Mouse (Mus musculus) 416B (cell line): ENCODE measurements around the gene Mettl16.
A peak's percentile ranks its signal among the peaks of the same experiment; 100 is the strongest.

Experiments
- DNase-seq: peaks from one replicate; pipeline ENCODE4 v3.0.0; 2011; ENCODE audit warnings: low read depth

Mettl16 gene

GRCm38 (mm10) chr11:74831606-74832451 lies 61.2 kb downstream of the Mettl16 start:
- peak; percentile 99 for DNase-seq

DNA sequence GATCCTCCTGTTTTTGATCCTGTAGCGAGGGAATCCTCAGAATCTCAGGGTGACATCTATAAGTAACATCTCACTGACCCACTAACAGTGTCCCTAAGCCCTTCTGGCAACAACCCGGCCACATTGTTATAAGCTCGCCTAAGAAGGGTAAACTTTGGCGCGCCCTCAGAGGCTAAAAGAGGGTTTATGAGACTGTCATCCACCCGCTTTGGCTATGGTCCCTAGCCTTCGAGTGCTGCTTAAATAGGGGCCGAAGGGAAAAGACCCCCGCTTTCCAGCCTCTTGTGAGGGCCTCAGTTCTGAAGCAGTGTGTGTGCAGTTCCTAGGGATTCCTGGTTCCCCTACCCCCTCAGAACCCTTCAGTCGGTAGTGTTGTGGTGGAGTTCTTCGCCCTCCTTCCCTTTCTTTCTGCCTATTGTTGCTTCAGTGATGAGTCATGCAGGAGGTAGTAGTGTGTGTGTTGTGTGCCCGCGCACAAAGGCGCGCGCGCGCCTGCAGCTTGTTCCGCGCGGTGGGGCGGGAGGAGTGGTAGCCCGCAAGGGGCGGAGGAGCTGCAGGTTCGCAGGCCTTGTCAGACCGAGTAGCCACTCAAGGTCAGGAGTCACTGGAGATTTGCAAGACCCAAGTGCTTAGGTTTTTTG lies 62.0 kb downstream of the Mettl16 start:
- DNase-seq = peak; percentile 95

- peak; percentile 48 for DNase-seq
Measured at GRCm38 (mm10) chr11:74833536-74834358, 63.1 kb downstream of the Mettl16 start.

DNA sequence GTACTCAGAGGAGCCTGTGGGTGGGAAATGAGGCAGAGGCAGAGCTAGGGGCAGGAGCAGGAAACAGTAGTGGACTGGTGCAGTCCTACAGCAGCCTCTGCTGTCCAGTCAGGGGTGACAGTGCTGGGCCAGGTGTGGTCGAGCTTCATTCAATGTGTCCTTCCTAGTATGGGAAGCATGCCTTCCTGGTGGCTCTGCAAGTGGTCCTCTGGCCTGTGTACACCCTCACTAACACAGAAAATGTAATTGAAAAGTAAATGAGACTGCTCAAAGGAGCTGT lies 63.7 kb downstream of the Mettl16 start:
- no peak for DNase-seq

- no peak for DNase-seq
Measured at GRCm38 (mm10) chr11:74834650-74835277, 64.1 kb downstream of the Mettl16 start.

GRCm38 (mm10) chr11:74835593-74836224 lies 65.1 kb downstream of the Mettl16 start:
- DNase-seq = no peak

- DNase-seq = no peak
Measured at GRCm38 (mm10) chr11:74836225-74837055, 65.8 kb downstream of the Mettl16 start.

DNA sequence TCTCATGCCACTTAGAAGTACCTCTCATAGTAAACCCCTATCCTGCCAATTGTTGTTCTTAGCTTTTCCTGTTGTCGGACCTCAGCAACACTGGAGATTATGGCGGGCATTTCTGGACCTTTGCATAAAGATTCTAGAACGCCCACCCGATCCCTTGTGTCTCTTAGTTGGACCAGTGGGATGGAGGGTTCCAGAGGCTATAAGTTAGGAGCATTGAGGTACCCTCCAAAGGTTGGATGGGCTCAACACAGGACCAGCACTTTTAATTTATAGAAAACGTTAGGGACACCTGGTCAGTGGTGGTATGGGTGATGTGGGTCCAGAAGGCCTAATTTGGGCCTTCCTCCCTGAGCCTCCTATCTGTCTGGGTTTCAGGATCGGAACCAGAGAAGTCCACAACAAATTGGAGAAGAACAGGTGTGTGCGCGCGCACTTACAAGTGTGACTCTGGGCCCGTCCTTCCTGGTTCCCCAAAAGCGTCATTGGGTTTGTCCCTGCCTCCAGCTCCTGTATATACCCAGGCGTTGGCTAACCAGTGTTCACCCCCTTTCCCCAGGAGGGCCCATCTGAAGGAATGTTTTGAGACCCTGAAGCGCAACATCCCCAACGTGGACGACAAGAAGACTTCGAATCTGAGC lies 66.5 kb downstream of the Mettl16 start:
- DNase-seq = no peak

DNA sequence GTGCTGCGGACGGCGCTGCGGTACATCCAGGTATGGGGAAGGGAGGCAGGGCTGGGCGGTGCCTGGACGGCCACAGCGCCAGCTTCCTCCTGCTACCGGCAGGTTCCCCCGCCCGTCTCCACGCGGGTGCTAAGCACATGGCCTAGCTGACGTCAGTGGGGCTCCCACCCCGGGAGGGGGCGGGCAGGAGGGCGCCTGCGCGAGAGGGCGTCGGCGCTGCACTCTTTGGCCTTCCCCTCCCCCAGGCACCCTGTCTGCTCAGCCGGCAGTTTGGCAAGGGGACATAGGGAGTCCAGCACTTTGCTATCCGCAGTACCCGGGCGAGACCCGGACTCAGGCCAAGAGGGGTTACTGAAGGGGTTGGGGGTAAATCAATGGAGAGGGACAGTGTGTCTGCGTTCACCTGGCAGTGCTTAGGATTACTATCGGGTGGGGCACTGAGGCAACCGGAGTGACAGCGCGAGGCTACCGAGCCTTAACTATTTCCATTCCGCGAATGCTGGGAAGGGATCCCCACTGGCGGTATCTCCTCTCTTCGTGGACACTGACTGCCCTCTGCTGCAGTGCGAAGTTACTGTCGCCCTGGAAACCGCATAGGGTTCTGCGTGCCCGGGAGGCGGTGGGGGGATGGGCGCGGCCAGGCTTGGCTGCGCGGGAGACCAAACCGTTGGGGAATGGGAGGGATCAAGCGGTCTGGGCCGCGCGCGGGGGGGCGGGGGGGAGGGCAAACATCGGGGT lies 67.2 kb downstream of the Mettl16 start:
- DNase-seq = peak; percentile 97

DNA sequence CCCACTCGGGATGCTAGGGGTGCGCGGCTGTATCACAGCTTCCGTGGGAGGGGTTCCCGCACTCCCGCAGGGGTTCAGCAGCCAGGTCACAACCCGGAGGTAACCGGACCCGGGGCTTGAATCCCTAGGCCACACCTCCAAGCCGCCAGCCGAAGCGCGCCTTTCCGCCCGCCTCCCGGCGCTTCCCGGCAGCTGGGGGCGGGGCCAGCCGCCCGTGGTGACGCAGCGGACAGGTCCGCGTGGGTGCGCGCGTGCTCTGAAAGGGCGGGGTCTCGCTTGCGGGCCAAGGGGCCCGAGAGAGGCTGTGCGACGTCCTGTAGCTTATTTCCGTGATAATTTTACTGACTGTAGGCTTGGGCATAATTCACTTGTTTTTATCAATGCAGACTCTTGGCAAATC lies 67.8 kb downstream of the Mettl16 start:
- peak; percentile 97 for DNase-seq

- DNase-seq = peak; percentile 96
Measured at GRCm38 (mm10) chr11:74838971-74839370, 68.3 kb downstream of the Mettl16 start.

DNA sequence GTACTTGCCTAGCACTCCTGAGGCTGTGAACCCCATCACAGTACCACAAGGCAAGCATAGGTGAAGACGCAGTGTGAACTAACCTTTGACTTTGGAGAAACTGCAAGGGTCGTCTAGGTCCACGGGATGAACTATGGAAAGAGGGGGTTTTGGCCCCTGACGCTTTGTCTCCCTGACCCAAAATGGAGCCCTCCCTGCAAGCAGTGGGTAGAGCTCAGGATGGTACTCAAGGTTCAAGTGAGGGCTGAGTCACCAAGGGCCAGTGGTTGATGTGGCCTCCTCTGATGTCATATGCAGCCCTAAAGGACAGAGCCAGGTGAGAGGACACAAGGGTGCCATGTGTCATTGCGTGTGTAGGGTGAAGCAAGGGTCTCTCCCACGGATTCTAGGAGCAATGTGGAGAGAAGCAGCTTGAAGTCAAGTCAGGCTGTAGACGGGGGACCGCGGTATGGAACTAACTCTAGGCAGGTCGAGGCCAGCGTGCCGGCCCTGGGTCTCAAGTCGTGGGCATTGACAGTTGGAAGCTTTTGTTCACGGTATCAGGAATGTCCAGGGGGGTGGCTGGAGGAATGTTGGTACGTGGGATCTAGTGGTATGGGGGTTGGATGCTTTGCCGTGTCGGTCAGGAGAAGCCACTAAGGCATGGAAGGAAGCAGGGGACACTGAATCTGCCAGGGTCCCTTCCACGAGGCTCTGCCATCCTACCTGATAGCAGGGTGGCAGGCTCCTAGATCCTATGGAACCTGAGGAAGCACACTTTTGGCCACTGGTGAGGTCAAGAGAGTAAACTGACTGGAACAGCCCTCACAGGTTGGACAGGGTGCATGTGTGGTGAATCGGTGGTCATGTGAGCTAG lies 69.5 kb downstream of the Mettl16 start:
- DNase-seq = no peak

DNA sequence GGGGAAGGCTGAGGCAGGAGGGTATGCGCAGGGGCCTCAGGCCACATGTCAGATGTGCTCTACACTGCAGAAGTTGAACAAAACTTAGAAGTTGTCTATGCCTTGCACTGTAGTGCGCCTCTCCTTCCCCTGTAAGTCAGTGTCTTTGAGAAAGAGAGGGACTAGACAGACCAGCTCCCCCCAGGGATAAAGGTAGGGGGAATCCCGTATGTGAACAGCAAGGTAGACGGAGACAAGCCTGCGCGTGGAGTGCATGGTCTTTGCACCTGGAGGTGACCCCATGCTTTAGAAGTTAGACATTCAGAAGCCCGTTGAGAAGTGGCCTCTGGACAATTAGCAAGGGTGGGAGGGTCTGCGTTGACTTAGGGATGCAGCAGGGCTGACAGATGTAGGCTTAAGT lies 70.1 kb downstream of the Mettl16 start:
- no peak for DNase-seq

DNA sequence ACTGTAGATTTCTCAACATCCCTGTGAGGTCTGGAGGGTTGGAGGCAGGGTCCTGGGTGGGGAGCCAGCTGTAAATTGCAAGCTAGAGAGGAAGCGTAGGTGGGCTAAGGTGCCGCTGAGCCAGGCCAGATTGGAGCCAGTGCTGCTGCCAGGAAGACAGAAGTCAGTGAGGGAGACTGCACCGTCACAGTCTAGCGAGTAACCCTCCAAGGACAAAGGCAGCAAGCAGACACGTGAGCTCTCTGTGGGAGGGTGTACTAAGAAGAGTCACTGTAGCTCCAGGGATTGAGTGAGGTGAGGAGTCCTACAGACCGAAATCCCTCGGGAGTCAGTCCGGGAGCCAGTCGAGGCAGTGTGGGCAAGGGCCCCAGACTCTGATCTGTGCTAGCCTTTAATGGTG lies 70.7 kb downstream of the Mettl16 start:
- no peak for DNase-seq

- DNase-seq = no peak
Measured at GRCm38 (mm10) chr11:74842045-74842444, 71.4 kb downstream of the Mettl16 start.

DNA sequence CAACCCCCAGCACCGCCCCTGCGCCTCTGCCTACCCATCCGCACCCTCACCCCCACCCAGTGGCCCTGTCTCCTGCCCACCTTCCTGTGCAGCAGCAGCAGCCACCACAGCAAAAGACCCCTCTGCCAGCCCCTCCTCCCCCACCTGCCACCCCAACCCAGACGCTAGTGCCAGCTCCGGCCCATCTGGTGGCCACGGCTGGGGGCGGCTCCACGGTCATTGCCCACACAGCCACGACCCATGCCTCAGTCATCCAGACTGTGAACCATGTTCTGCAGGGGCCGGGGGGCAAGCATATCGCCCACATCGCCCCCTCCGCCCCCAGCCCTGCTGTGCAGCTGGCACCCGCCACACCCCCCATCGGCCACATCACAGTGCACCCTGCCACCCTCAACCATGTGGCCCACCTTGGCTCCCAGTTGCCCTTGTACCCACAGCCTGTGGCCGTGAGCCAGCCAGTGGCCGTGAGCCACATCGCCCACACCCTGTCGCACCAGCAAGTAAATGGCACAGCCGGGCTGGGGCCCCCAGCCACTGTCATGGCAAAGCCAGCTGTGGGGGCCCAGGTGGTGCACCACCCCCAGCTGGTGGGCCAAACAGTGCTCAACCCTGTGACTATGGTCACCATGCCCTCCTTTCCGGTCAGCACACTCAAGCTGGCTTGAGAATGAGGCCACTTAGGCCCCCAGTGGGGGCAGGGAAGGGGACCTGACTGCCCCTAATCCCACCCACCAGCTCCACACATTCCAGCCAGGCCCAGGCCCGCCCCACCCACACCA lies 72.2 kb downstream of the Mettl16 start:
- no peak for DNase-seq

DNA sequence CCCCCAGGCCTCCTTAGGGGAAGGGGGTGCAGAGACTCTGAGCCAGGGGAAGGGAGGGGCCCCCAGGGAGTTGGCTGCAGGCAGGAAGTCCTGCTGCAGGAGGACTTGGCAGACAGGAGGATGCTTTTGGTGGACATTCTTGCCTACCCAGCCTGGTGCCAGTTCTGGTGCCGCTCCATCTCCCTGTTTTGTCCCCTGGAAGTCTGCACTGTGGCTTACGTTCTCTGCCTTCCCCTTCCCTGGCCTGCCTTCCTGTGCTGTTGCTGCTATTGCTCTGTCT lies 72.7 kb downstream of the Mettl16 start:
- DNase-seq = no peak

- DNase-seq = no peak
Measured at GRCm38 (mm10) chr11:74843761-74844160, 73.1 kb downstream of the Mettl16 start.
